Mouse (Mus musculus) forebrain, embryonic 11.5 days (tissue): ENCODE results near the gene Stxbp3. TPM values are rescaled to one million over a fixed set of nuclear protein-coding genes. Genes with fewer than 3 reads are reported as not detected.

ENCODE experiments used
- ATAC-seq: fragments of 200-750 bp; cut with Nextera tagmentation; replicated peaks from 2 replicates; pipeline ENCODE4 v1.8.0; 2017; ENCODE audit warnings: moderate TSS enrichment; ENCODE audit not compliant: low FRiP score
- DNase-seq: peaks from one replicate; pipeline ENCODE4 v3.0.0-alpha.2; 2017; ENCODE audit warnings: low spot score
- H3K27ac ChIP-seq: fragments of 300-500 bp; sonication (generic); 2 replicates; pipeline ENCODE4 v1.5.1; 2014; ENCODE audit warnings: low read depth, low read length
- H3K27me3 ChIP-seq: fragments of 300-500 bp; sonication (generic); 2 replicates; pipeline ENCODE4 v1.6.1; 2014; ENCODE audit warnings: mild to moderate bottlenecking, low read length, mixed read lengths; ENCODE audit not compliant: control insufficient read depth, insufficient read depth
- H3K36me3 ChIP-seq: fragments of 300-500 bp; sonication (generic); 2 replicates; pipeline ENCODE4 v1.6.1; 2014; ENCODE audit warnings: mild to moderate bottlenecking, low read length, moderate library complexity, mixed read lengths; ENCODE audit not compliant: control insufficient read depth, insufficient read depth
- H3K4me1 ChIP-seq: fragments of 300-500 bp; sonication (generic); replicated peaks from 2 replicates; pipeline ENCODE4 v1.6.1; 2014; ENCODE audit warnings: low read length, mixed read lengths; ENCODE audit not compliant: control insufficient read depth, insufficient read depth
- H3K4me2 ChIP-seq: fragments of 300-500 bp; sonication (generic); 2 replicates; pipeline ENCODE4 v1.6.1; 2014; ENCODE audit warnings: low read depth, mild to moderate bottlenecking, low read length, moderate library complexity, mixed read lengths; ENCODE audit not compliant: severe bottlenecking
- H3K4me3 ChIP-seq: fragments of 300-500 bp; sonication (generic); 2 replicates; pipeline ENCODE4 v1.5.1; 2014; ENCODE audit warnings: low read depth, low read length
- H3K9ac ChIP-seq: fragments of 300-500 bp; sonication (generic); 2 replicates; pipeline ENCODE4 v1.6.1; 2014; ENCODE audit warnings: low read length
- H3K9me3 ChIP-seq: fragments of 300-500 bp; sonication (generic); 2 replicates; pipeline ENCODE4 v1.6.1; 2016; ENCODE audit warnings: low read length, mixed read lengths; ENCODE audit not compliant: control insufficient read depth
- WGBS: fragments of 180-500 bp; shearing (Covaris S2); extraction: QIAGEN DNeasy Blood & Tissue Kit; methylation state at CpG from one replicate; pipeline ENCODE4 v1.1.7; 2014; 5-methylcytosine and 5-hydroxymethylcytosine counted together
- polyA plus RNA-seq: library from polyadenylated mRNA; unstranded; fragments of >200 nt; fragmentation: Nextera tagmentation; extraction: Ambion mirVana; gene quantifications from 2 replicates; pipeline ENCODE4 v1.2.1, GENCODE M21; 2014

Stxbp3 gene
- polyA plus RNA-seq, 1 experiment from 2014 or later, result 22.5 TPM

- Histone ChIP-seq H3K9me3 (no peaks in the 10 kb centered on the region; the same call in 1 of the 2 replicates), H3K9ac (no peak overlapping the region), H3K4me3 (no peak overlapping the region), H3K4me1 (no peaks in the 10 kb centered on the region), H3K36me3 (no peaks in the 10 kb centered on the region), H3K27me3 (no peaks in the 10 kb centered on the region), H3K27ac (no peak overlapping the region), H3K4me2 (no peak overlapping the region)
- ATAC-seq (no peak), DNase-seq (no peak)
- WGBS, result 70% methylated on average over 12 of the region's 12 CpGs
Measured at GRCm38 (mm10) chr3:108787754-108788454, 52.4 kb downstream of the Stxbp3 start.

GRCm38 (mm10) chr3:108786520-108786919 lies 53.8 kb downstream of the Stxbp3 start:
- Histone ChIP-seq H3K9me3 (no peaks in the 10 kb centered on the region; the same call in 1 of the 2 replicates), H3K27me3 (no peaks in the 10 kb centered on the region), H3K4me3 (no peak overlapping the region), H3K4me2 (no peak overlapping the region), H3K9ac (no peak overlapping the region), H3K4me1 (no peaks in the 10 kb centered on the region), H3K36me3 (no peaks in the 10 kb centered on the region), H3K27ac (no peak overlapping the region)
- DNase-seq (no peak), ATAC-seq (no peak)
- 82% methylated on average over 6 of the region's 6 CpGs for WGBS

- Histone ChIP-seq H3K27me3 (no peaks in the 10 kb centered on the region), H3K4me3 (no peak overlapping the region), H3K27ac (no peak overlapping the region), H3K9me3 (no peaks in the 10 kb centered on the region; the same call in 1 of the 2 replicates), H3K9ac (no peak overlapping the region), H3K4me2 (no peak overlapping the region), H3K4me1 (no peaks in the 10 kb centered on the region), H3K36me3 (no peaks in the 10 kb centered on the region)
- 88% methylated on average over 6 of the region's 6 CpGs for WGBS
- no peak for DNase-seq
- no peak for ATAC-seq
Measured at GRCm38 (mm10) chr3:108782364-108782895, 57.9 kb downstream of the Stxbp3 start.

- Histone ChIP-seq H3K9ac (no peak overlapping the region), H3K27ac (no peak overlapping the region), H3K9me3 (no peaks in the 10 kb centered on the region; the same call in 1 of the 2 replicates), H3K27me3 (no peaks in the 10 kb centered on the region), H3K4me1 (no peaks in the 10 kb centered on the region), H3K4me2 (no peak overlapping the region), H3K4me3 (no peak overlapping the region), H3K36me3 (no peaks in the 10 kb centered on the region)
- no peak for DNase-seq
- ATAC-seq, result no peak
- WGBS, result 83% methylated on average over 5 of the region's 5 CpGs
Measured at GRCm38 (mm10) chr3:108781884-108782270, 58.4 kb downstream of the Stxbp3 start.

- H3K27ac ChIP-seq, result no peak overlapping the region
- ATAC-seq, result no peak
- DNase-seq, result no peak
- no peaks in the 10 kb centered on the region for H3K27me3 ChIP-seq
- no peak overlapping the region for H3K9ac ChIP-seq
- no peaks in the 10 kb centered on the region; the same call in 1 of the 2 replicates for H3K9me3 ChIP-seq
- no peaks in the 10 kb centered on the region for H3K4me1 ChIP-seq
- no peak overlapping the region for H3K4me3 ChIP-seq
- no peaks in the 10 kb centered on the region for H3K36me3 ChIP-seq
- no peak overlapping the region for H3K4me2 ChIP-seq
- 68% methylated on average over 10 of the region's 10 CpGs for WGBS
Measured at GRCm38 (mm10) chr3:108781238-108781883, 59.0 kb downstream of the Stxbp3 start.

- H3K9me3 ChIP-seq, result no peaks in the 10 kb centered on the region
- no peak for ATAC-seq
- no peaks in the 10 kb centered on the region for H3K36me3 ChIP-seq
- no peaks in the 10 kb centered on the region for H3K27me3 ChIP-seq
- H3K27ac ChIP-seq, result no peak overlapping the region
- no peak for DNase-seq
- no peak overlapping the region for H3K4me2 ChIP-seq
- H3K4me1 ChIP-seq, result no peaks in the 10 kb centered on the region
- no peak overlapping the region for H3K9ac ChIP-seq
- no peak overlapping the region for H3K4me3 ChIP-seq
- 76% methylated on average over 4 of the region's 4 CpGs for WGBS
Measured at GRCm38 (mm10) chr3:108778761-108779540, 61.4 kb downstream of the Stxbp3 start.

- Histone ChIP-seq H3K9ac (no peak overlapping the region), H3K9me3 (no peaks in the 10 kb centered on the region), H3K4me2 (no peak overlapping the region), H3K4me3 (no peak overlapping the region), H3K4me1 (no peaks in the 10 kb centered on the region), H3K36me3 (no peaks in the 10 kb centered on the region), H3K27ac (no peak overlapping the region), H3K27me3 (no peaks in the 10 kb centered on the region)
- ATAC-seq (no peak), DNase-seq (no peak)
- WGBS, result 85% methylated on average over 3 of the region's 3 CpGs
Measured at GRCm38 (mm10) chr3:108772811-108773210, 67.5 kb downstream of the Stxbp3 start.

- H3K27me3 ChIP-seq, result no peaks in the 10 kb centered on the region
- no peak overlapping the region for H3K27ac ChIP-seq
- ATAC-seq, result no peak
- H3K9ac ChIP-seq, result no peak overlapping the region
- H3K36me3 ChIP-seq, result no peaks in the 10 kb centered on the region
- H3K4me1 ChIP-seq, result no peaks in the 10 kb centered on the region
- no peak overlapping the region for H3K4me2 ChIP-seq
- H3K4me3 ChIP-seq, result no peak overlapping the region
- 85% methylated on average over 13 of the region's 13 CpGs for WGBS
- DNase-seq, result no peak
- no peaks in the 10 kb centered on the region for H3K9me3 ChIP-seq
Measured at GRCm38 (mm10) chr3:108772211-108772610, 68.1 kb downstream of the Stxbp3 start.
